Mouse (Mus musculus) liver, adult (tissue): ENCODE measurements around the gene Clec11a.

Experiments used
- GATA4 ChIP-seq: IDR thresholded peaks from 2 replicates; pipeline ENCODE4 v1.6.1; 2014; ENCODE audit warnings: mild to moderate bottlenecking, low read length; ENCODE audit not compliant: insufficient replicate concordance

Gene Clec11a

DNA sequence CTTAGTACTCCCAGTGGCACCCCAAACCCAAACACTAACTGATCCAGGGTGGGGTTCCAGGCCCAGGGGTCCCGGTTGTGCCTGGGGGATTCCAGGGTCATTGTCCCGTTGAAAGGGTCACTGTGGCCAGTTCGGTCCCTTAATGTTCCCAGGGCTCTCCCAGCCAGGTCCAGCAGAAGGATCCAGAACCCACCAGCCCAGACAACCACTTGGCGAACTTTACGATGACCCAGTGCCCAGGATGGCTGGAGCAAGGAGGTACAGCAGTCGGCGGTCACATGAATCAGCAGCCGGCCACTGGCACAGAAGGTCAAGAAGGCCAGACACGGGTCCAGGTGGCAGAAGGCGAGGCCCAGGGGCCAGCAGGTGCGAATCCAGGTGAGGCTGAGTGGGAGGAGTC, 38.6 kb downstream of the Clec11a start:
- no peak for TF ChIP-seq GATA4

DNA sequence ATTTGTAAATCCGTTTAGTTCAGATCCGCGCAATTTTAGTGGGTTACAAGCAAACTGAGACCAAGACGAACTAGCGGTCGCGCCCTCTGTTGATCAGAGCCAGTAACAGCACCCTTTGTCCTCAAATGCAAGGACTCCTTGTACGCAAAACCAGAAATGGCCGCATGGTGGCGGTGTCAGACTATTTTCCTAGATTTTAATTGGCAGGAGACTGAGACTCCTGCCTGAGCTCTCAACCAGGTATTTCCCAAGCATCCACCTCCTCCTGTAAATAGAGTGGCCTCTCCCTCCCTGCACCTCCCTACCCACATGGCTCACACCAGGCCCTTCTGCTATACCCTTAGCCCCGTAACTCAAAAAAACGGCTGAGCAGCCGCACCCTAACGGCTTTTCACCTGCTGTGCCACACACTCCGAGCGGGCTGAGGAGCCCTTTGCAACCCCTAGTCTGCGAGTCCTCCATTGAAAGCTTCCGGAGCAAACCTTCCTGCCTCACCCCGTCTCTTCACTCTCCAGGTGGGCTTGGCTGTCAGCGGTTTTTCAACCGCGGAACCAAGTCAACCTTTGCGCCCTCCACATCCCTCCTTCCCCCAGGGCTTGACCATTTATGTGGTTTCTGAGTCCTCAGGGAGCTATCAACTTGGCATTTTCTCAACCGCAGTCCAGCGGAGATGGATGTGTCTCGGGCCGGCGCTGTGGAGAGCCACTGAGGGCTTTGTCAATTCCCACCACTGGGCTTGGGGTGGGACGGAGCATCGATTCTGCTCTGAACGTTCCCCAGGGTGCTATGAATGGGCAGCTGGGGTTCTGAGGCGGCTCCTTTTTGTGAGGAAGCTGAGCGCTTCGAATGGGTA, 43.7 kb downstream of the Clec11a start:
- no peak for TF ChIP-seq GATA4

DNA sequence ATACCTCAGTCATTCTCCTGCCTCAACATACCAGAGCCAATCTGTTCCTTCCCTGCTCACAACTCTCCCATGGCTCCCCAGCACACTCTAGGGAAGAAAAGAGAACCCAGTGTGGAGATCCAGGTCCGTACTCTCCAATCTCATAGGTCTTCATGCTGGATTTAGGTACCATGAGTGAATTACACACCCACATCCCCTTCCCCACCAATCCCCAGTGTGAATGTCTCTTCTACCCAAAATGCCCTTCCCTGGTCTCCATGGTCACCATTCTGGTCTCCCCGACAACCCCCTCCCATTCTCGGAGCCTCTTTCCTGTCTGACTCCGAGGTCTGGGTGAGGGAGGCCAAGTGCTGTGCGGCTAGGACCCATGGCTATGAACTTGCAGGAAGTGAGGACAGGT, 45.6 kb downstream of the Clec11a start, which contains the start of gene Gm15517:
Gm15517 (plus strand) TSS at position 301 of the 400 bp plus-strand sequence.
- TF ChIP-seq GATA4: no peak

DNA sequence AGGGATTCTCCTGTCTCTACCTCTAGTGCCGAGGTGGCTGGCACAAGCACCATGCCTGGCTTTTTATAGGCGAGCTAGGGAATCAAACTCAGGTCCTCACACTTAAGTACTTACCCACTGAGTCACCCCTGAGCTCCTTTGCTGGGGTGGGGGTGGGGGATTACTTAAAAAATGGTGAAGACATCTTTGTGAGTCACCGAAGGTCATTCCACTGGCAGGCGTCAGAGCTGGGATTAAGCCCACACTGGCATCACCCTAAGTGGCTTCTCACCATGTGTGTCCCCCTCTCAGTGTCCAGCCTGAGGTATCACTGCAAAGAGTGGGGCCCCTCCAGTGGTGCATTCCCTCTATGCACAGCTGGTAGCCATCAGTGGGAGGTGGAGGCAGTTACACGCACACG, 46.3 kb downstream of the Clec11a start:
- TF ChIP-seq GATA4: no peak

DNA sequence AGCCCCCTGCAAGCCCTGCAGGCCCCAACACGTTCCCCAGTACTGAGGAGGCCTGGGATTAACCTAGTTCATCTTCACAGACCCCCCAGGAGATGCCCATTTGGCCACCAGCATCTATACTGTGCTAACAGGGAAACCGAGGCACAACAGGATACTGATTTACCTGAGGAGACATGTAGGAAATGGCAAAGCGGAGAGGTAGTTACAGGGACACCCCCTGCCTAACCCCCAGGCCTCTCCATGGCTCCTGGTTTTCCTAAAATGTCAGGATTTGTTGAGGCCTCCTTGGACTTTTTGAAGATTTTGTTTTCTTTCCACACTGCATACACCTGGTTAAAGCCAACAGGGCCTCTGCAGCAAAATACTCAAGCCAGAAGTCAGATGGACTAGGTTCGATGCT, 49.4 kb downstream of the Clec11a start, which contains the start of gene Acp4:
Acp4 (minus strand) TSS at position 101 of the 400 bp plus-strand sequence.
- no peak for TF ChIP-seq GATA4

DNA sequence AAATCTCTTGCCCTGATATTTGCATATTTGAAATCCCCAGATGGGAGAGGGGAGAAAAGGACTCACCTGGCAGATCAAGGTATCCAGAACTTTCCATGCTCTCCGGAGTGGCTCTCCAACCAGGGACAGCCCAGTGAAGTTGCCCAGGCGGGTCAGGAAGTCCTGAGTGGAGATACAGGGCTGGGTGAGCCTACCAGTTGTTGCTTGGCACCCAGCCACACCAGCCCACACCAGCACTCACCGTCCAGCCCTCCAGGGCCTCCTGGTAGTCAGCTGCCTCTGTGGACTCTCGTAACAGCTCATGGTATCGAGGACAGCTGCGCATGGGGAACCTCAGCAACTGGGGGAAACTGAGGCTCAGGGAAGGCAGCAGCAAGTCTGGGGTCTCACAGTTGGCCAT, 51.8 kb downstream of the Clec11a start:
- TF ChIP-seq GATA4: no peak

DNA sequence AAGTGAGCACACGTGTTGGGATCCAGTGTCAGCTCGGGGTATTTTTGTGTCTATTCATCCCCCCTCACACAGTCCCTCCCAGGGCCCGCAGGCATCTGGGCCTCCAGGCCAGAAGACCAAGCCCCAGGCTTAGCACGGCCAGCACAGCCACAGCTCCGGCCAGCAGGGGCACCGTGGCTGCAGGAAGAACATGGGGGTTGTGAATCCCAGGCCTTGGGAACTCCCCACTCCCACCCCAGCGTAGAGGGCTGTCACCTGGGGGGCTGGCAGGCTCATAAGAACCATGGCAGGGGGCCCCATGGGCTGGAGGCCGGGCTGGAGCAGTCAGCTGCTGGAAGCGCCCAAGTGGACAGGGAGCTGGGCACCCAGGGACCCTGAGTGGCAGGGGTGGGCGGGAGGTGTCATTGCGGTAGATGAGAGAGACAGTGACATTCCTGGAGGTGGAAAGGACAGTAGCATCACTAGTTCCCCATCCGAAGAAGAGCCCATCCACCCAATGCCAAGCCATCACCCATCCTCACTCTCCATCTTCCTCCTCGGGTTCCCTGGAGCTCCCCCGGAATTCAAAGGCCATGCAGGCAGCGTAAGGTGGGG, 53.6 kb downstream of the Clec11a start:
- TF ChIP-seq GATA4: no peak
